ENCODE assay signal across 11 mouse cellular contexts in genomic region chr10:111893941-111894340, GRCm38 (mm10).
DNase-seq lines count a peak whose midpoint lies in the region; ATAC-seq lines count a peak whose summit lies in the region.
"Had no signal": no experiment of that assay in that cellular context is flagged by ENCODE, and none has a peak within 500 bp of the region (broad histone marks: within the 10 kb centered on the region; RNA-seq: fewer than 3 reads in every experiment).

No protein-coding gene starts in this region.

- H3K4me3 ChIP-seq in embryonic facial prominence, embryonic 14.5 days (ENCODE audit: low read depth, low read length) = no peak overlapping the region
- no peak overlapping the region for H3K4me3 ChIP-seq in midbrain, embryonic 16.5 days (ENCODE audit: low read depth, low read length)
- no peak overlapping the region for H3K4me3 ChIP-seq in liver, embryonic 11.5 days (ENCODE audit: low read depth, low read length)
- H3K4me3 ChIP-seq: hindbrain, embryonic 12.5 days; liver, embryonic 13.5 days; neural tube, embryonic 12.5 days had no signal

- H3K4me2 ChIP-seq in embryonic facial prominence, embryonic 14.5 days (ENCODE audit: low read depth, low read length) = no peak overlapping the region
- no peak overlapping the region for H3K4me2 ChIP-seq in midbrain, embryonic 16.5 days (ENCODE audit: low read length)
- H3K4me2 ChIP-seq in liver, embryonic 11.5 days = no peak overlapping the region
- H3K4me2 ChIP-seq: hindbrain, embryonic 12.5 days; liver, embryonic 13.5 days; neural tube, embryonic 12.5 days had no signal

- peaks cover 14% of the 10 kb centered on the region for H3K4me1 ChIP-seq in embryonic facial prominence, embryonic 14.5 days (ENCODE audit: control insufficient read depth, insufficient read depth, low read length)
- H3K4me1 ChIP-seq in midbrain, embryonic 16.5 days (ENCODE audit: control insufficient read depth, insufficient read depth, low read length) = no peaks in the 10 kb centered on the region
- H3K4me1 ChIP-seq in liver, embryonic 11.5 days (replicated peaks; ENCODE audit: control insufficient read depth, insufficient read depth, low read length) = no peaks in the 10 kb centered on the region
- H3K4me1 ChIP-seq: hindbrain, embryonic 12.5 days; liver, embryonic 13.5 days; neural tube, embryonic 12.5 days had no signal

- ATAC-seq in embryonic facial prominence, embryonic 14.5 days (ENCODE audit: low read depth) = peak; percentile 67; the same call in 1 of the 2 replicates
- no peak for ATAC-seq in midbrain, embryonic 16.5 days
- ATAC-seq in liver, embryonic 11.5 days (replicated peaks; ENCODE audit: low FRiP score) = no peak
- ATAC-seq in inflammation-experienced regulatory T-cells, adult 6 months = no peak
- ATAC-seq: Patski had no signal

- WGBS in embryonic facial prominence, embryonic 14.5 days = 56% methylated on average over 8 of the region's 8 CpGs
- 93% methylated on average over 8 of the region's 8 CpGs for WGBS in midbrain, embryonic 16.5 days
- WGBS in liver, embryonic 11.5 days = 72% methylated on average over 8 of the region's 8 CpGs

- DNase-seq in embryonic facial prominence, embryonic 14.5 days (ENCODE audit: low spot score) = peak; percentile 58
- DNase-seq in heart, adult 9 months (ENCODE audit: low spot score in 2 of 2) = peak; percentile 58 to 69
- peak; percentile 75 for DNase-seq in kidney, postnatal 10 days
- peak; percentile 35 for DNase-seq in mesoderm, embryonic 11.5 days (ENCODE audit: low read depth, low spot score)
- DNase-seq in liver, embryonic 11.5 days (ENCODE audit: low spot score) = no peak
- DNase-seq: liver, embryonic 13.5 days had no signal

- no peak overlapping the region for H3K9ac ChIP-seq in embryonic facial prominence, embryonic 14.5 days (ENCODE audit: low read depth, low read length)
- H3K9ac ChIP-seq in midbrain, embryonic 16.5 days (ENCODE audit: low read depth, low read length) = no peak overlapping the region
- H3K9ac ChIP-seq in liver, embryonic 11.5 days (ENCODE audit: low read depth, low read length) = no peak overlapping the region
- H3K9ac ChIP-seq: hindbrain, embryonic 12.5 days; liver, embryonic 13.5 days; neural tube, embryonic 12.5 days had no signal

- no peaks in the 10 kb centered on the region for H3K9me3 ChIP-seq in embryonic facial prominence, embryonic 14.5 days (ENCODE audit: control insufficient read depth, low read length)
- no peaks in the 10 kb centered on the region for H3K9me3 ChIP-seq in midbrain, embryonic 16.5 days (replicated peaks; ENCODE audit: control insufficient read depth, low read length, poor library complexity, severe bottlenecking)
- H3K9me3 ChIP-seq in liver, embryonic 11.5 days (ENCODE audit: control insufficient read depth, low read length) = no peaks in the 10 kb centered on the region
- H3K9me3 ChIP-seq: hindbrain, embryonic 12.5 days; liver, embryonic 13.5 days; neural tube, embryonic 12.5 days had no signal

- H3K27ac ChIP-seq in embryonic facial prominence, embryonic 14.5 days (replicated peaks; ENCODE audit: low read depth, low read length) = peak overlapping the region; percentile 40; the same call in 1 of the 2 replicates
- no peak overlapping the region for H3K27ac ChIP-seq in midbrain, embryonic 16.5 days (ENCODE audit: low read length)
- H3K27ac ChIP-seq in liver, embryonic 11.5 days (ENCODE audit: low read depth, low read length) = no peak overlapping the region
- H3K27ac ChIP-seq: hindbrain, embryonic 12.5 days; liver, embryonic 13.5 days; neural tube, embryonic 12.5 days had no signal

- no peaks in the 10 kb centered on the region for H3K27me3 ChIP-seq in embryonic facial prominence, embryonic 14.5 days (replicated peaks; ENCODE audit: control insufficient read depth, insufficient read depth, low read length)
- H3K27me3 ChIP-seq in midbrain, embryonic 16.5 days (ENCODE audit: control insufficient read depth, insufficient read depth, low read depth, low read length) = no peaks in the 10 kb centered on the region
- H3K27me3 ChIP-seq in liver, embryonic 11.5 days (replicated peaks; ENCODE audit: control insufficient read depth, insufficient read depth, low read length) = no peaks in the 10 kb centered on the region
- H3K27me3 ChIP-seq: hindbrain, embryonic 12.5 days; liver, embryonic 13.5 days; neural tube, embryonic 12.5 days; Patski had no signal

- no peaks in the 10 kb centered on the region for H3K36me3 ChIP-seq in embryonic facial prominence, embryonic 14.5 days (ENCODE audit: control insufficient read depth, insufficient read depth, low read length)
- H3K36me3 ChIP-seq in midbrain, embryonic 16.5 days (ENCODE audit: control insufficient read depth, insufficient read depth, low read length) = no peaks in the 10 kb centered on the region
- no peaks in the 10 kb centered on the region for H3K36me3 ChIP-seq in liver, embryonic 11.5 days (ENCODE audit: control insufficient read depth, insufficient read depth, low read length)
- H3K36me3 ChIP-seq: hindbrain, embryonic 12.5 days; liver, embryonic 13.5 days; neural tube, embryonic 12.5 days had no signal
